Mouse (Mus musculus): ENCODE measurements around the gene Timm50.

The Timm50 gene

GRCm38 (mm10) chr7:28268042-28268531 lies 43.8 kb downstream of the Timm50 start:
- DNase-seq, result peak; percentile 58 to 77

GRCm38 (mm10) chr7:28267129-28268041 lies 44.5 kb downstream of the Timm50 start, which contains the start of gene Eid2:
Gene Eid2, plus strand, starts transcription at chr7:28267881.
- peak; percentile 76 to 87 for DNase-seq

GRCm38 (mm10) chr7:28265391-28265790 lies 46.5 kb downstream of the Timm50 start:
- no peak for DNase-seq

GRCm38 (mm10) chr7:28263786-28264185 lies 48.1 kb downstream of the Timm50 start:
- peak; percentile 81 to 84 for DNase-seq

- DNase-seq, result no peak
Measured at GRCm38 (mm10) chr7:28262861-28263260, 49.0 kb downstream of the Timm50 start.
